Mouse (Mus musculus) layer of hippocampus, adult 2 months (tissue): ENCODE results near the gene Lrpap1. TPM values are rescaled to one million over a fixed set of nuclear protein-coding genes. Genes with fewer than 3 reads are reported as not detected.

Source experiments
- DNase-seq, 2 experiments: peaks; one replicate each; pipeline ENCODE4 v3.0.0; 2022; ENCODE audit warnings: low spot score in 2 of 2
- H3K27ac ChIP-seq: fragments of 200-600 bp; 2 replicates; pipeline ENCODE4 v1.8.1; 2022
- H3K4me3 ChIP-seq: fragments of 200-600 bp; 2 replicates; pipeline ENCODE4 v1.8.1; 2022; ENCODE audit warnings: mild to moderate bottlenecking
- CTCF ChIP-seq: fragments of 200-600 bp; conservative IDR thresholded peaks from 2 replicates; pipeline ENCODE4 v1.8.1; 2022; ENCODE audit warnings: antibody characterized with exemption, mild to moderate bottlenecking, moderate library complexity
- total RNA-seq, 2 experiments: library from RNA; stranded (reverse); gene quantifications; 2 replicates each; pipeline ENCODE4 v1.2.3; 2021

Gene Lrpap1
- total RNA-seq, 2 experiments from 2014 or later: 150 to 159 TPM

DNA sequence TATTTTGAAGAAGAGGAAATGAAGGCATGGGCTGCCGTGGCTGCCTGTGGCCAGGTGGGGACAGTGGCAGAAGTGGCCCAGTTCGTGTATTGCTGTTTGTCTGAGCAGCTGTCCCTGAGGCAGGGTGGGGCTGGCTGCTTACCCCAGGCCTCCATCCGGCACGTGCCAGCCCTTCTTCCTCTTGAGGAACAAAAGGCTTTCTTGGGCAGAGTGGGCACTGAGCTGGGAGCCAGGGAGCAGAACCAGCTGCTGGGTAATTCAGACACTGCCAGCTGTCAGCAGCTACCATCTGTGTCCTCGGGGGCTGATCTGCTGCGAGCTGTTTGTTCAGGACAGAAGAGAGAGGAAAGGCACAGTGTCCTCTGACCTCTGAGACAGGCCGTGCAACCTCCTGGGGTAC is 34.6 kb downstream of the Lrpap1 start:
- no peak for TF ChIP-seq CTCF
- Histone ChIP-seq H3K27ac (peak overlapping the region; percentile 33; the same call in 1 of the 2 replicates), H3K4me3 (no peak overlapping the region)
- peak in 1 of 2 experiments; percentile 28 for DNase-seq

DNA sequence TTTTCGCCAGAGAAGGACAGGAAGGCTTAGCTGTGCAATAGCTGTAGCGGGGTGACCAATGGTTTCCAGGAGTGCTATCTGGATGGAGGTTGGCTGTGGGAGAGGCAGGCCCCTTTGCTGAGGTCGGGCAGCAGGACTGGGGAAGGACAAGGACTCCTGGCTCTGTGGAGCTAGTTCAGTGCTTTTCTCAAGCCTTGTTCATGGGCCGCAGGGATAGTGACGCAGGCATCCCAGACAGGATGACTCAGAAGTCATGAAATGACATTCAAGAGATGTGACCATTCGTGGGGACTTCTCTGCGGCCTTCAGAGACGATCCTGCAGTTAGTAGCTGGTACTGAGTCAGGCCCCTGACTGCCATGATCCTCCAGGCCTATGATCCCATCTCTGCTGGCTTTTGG is 35.3 kb downstream of the Lrpap1 start:
- DNase-seq: no peak
- Histone ChIP-seq H3K27ac (no peak overlapping the region; the same call in 1 of the 2 replicates), H3K4me3 (no peak overlapping the region)
- no peak for TF ChIP-seq CTCF

DNA sequence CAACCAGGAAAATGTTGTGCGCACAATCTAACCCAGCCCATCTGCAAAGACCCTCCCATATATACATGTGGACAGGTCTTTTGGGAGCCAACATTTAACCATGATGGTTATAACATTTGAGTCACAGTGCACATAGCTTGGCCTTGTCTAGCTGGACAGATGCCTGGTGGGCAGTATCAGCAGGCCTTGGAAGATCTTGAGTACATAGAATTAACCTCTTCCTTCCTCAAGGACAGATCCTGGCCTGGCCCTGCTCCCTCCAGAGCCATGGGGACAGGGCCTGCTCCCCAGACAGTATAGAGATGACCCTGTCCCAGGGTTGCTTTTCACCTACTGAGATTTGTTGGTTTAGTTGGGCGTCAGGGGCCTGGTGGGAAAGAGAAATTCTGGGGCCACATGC is 35.7 kb downstream of the Lrpap1 start:
- DNase-seq: no peak
- H3K4me3 ChIP-seq: no peak overlapping the region
- H3K27ac ChIP-seq: no peak overlapping the region
- TF ChIP-seq CTCF: no peak

DNA sequence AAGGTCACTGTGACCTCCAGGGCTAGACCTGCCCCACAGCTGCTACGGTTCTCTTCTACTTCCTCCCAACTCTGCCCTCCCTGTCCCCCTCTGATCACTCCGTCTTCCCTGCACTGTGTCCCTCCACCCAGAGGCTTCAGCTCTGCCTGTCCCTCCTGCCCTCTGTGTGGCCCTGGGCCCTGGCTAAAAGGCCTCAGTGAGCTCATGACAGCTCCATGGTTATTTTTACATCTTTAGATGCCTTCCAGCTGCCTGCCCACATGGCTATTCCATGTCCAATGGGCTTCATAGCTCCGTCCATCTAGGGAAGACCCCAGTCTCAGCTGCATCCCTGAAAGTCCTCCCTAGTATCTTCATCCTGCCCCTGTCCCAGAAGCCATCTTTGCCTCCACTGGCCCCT is 45.5 kb downstream of the Lrpap1 start:
- Histone ChIP-seq H3K27ac (0 out of 2 replicates have a peak overlapping the region, but pooled peaks have one; percentile 10), H3K4me3 (no peak overlapping the region)
- no peak for TF ChIP-seq CTCF
- DNase-seq: no peak

DNA sequence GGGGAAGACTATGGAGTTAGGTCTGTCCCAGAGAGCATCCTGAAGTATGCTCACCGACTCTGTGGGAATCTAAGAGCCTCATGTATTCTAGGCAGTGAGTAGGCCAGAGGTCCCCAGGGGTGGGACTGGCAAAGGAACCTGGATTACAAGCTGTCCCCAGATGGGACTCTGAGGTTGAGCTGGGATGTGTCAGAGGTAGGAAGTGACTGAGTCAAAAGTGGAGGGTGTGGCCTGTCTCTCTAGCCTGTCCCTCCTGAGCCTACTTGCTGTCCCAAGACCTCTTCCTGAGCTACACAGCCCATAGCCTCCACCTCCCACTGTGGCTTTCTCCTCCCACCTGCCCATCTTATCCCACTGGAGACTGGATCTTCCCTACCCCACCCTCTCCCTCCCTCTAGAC is 47.4 kb downstream of the Lrpap1 start:
- no peak for DNase-seq
- Histone ChIP-seq H3K27ac (peak overlapping the region; percentile 62), H3K4me3 (peak overlapping the region; percentile 63)
- TF ChIP-seq CTCF: no peak

DNA sequence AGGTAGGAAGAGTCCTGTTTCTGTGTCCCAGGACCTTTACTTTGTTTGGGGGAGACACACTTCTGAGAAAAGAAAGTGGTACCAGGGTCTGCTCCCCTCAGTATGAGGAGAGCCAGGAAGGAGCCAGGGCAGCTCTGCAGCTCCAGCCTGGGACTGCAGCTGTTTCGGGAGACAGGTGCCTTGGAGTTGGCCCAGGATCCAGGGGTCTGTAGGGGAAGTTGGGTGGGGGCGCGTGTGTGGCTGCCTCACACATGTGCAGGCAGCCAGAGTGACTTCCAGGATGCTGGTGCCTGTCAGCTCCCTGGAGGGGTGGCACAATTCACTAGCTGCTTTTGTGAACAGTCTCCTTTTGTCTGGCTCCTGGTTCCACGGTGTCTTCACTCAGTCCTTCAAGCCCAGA is 48.0 kb downstream of the Lrpap1 start:
- peak overlapping the region; percentile 63 for H3K4me3 ChIP-seq
- no peak for DNase-seq
- no peak for TF ChIP-seq CTCF
- peak overlapping the region; percentile 91 for H3K27ac ChIP-seq

DNA sequence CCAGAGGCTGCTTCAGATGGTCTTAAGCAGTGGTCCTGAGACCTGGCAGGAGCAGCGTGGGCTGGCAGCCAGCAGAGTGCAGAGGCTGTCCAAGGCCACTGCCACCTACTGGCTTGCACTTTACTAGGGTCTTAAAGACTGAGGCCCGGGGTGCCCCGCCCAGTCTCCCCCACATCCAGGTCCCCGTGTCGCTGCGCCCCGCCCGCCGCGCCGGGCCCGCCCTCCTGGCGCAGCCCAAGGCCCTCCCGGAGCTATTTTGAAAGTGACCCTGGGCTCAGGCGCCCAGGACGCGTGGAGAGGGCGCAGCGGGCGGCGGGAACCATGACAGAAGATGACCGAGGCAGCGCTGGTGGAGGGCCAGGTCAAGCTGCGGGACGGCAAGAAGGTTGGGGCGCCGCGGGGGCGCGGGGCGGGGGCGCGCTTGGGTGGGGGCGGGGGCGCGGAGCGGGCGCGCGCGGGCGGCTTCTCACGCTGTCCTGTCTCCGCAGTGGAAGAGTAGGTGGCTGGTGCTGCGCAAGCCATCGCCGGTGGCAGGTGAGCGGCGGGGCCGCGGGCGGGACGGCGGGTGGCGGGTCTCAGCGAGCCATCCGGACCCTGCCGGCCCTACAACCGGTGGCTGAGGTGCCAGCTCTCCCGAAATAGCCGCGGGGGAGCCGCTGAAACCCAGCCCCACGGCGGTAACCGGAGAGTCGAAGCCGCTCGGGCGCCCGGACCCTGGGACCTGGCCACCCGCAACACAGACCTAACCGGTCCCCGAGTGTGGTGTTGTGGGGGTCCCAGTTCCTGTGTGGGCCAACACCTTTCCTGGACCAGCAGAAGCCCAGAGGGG is 48.7 kb downstream of the Lrpap1 start, which contains the start of gene Dok7:
TSS of gene Dok7 (plus strand) at position 163 of the 829 bp plus-strand sequence.
- Histone ChIP-seq H3K4me3 (peak within 1 kb of the TSS; percentile 63), H3K27ac (peak within 1 kb of the TSS; percentile 91)
- DNase-seq: peak; percentile 40 to 43
- peak; percentile 65 for TF ChIP-seq CTCF

DNA sequence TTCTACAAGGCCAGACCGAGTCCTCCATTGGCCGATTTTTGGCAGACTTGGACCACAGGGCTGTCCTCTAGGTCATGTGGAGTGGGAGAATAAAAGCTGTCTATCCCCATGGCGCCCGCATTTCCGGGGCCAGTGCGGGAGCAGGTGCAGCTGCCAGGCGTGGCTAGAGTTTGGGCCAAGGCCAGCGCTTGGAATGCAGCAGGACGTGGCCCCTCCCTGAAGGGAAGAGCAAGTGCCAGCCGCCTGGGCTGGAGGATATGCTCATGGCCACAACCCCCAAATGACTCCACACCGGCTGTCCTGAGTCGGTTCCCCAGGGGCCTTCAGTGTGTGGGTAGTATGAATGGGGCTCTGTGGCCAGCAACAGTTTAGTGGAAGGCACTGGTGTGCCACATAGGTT is 50.5 kb downstream of the Lrpap1 start:
- Histone ChIP-seq H3K4me3 (no peak overlapping the region), H3K27ac (no peak overlapping the region)
- TF ChIP-seq CTCF: no peak
- no peak for DNase-seq

DNA sequence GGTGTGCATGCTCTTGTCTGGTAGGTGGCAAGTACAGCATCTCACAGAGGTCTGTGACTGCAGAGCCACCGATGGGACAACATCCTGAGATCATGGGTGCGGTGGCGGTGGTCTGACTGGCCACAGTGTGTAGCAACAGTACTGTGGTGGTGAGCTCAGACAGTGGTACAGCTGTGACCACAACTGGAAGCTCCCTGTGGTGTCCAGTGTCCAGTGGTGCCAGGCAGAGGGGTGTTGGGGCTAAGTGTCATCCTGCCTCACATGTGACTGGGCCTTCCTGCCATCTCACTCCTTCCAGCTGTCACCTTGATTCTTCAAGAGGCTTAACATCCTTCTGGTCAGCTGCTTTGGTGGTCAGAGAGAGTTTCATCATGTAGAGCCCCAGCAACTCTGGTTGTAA is 50.9 kb downstream of the Lrpap1 start:
- DNase-seq: no peak
- TF ChIP-seq CTCF: no peak
- Histone ChIP-seq H3K4me3 (no peak overlapping the region), H3K27ac (no peak overlapping the region)

DNA sequence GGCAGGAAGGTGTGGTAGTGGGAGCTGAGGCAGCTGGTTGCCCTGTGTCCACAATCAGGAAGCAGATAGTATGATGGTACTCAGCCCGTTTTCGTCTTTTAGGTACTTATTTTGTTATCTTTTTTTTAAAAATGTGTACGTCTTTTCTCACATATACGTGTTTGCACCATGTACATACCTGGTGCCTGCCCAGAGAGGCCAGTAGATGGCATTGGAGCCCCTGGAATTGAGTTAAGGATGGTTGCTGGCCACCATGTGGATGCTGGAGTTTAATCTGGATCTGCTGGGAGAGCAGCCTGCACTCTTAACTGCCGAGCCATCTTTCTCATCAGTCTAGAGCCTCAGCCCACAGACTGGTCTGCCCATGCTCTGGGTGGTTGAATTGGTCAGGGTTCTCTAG is 55.0 kb downstream of the Lrpap1 start:
- Histone ChIP-seq H3K4me3 (no peak overlapping the region), H3K27ac (no peak overlapping the region)
- TF ChIP-seq CTCF: peak; percentile 64
- no peak for DNase-seq

DNA sequence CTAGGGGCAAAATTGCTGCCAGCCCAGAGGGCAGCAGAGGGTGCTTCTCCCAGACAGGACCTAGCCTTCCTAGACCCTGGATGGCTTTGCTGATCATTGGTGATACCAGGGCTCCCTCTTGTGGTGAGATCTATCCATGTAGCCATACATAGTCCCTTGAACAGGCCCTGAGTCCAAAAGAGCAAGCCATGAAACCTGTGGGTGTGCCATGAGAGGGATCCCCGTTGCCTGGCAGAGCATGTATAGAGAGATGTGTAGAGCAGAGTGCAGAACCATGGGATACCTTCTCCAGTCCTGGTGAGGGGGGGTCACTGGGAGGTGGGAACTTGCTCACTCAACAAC is 62.5 kb downstream of the Lrpap1 start:
- peak; percentile 91 for TF ChIP-seq CTCF
- peak; percentile 79 to 87 for DNase-seq
- Histone ChIP-seq H3K27ac (no peak overlapping the region), H3K4me3 (no peak overlapping the region)

DNA sequence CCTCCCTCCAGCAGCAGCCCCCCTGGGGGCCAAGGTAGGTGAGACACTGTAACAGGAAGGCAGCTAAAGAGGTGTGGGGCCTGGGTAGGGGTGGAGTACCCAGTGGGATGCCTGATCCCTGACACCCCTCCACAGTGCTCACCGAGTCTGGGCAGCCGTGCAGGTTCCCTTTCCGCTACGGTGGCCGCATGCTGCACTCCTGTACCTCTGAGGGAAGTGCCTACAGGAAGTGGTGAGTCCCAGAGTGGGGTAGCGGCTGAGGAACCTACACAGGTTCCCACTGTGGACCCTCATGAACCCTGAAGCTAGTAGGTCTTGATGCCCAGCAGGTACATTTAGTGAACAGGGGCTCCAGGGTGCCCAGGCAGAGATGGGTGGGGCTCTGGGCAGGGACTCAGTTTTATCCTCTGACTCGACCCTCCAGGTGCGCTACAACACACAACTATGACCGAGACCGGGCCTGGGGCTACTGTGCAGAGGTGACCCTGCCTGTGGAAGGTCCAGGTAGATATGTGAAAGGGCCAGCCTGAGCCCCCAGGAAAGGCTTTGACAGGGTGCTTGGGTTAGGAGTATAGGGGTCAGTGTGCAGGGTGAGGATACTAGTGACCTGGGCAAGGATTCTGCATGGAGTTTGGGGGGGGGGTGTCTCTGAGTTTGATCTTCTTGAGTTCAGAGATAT is 63.0 kb downstream of the Lrpap1 start:
- DNase-seq: no peak
- TF ChIP-seq CTCF: no peak
- Histone ChIP-seq H3K27ac (no peak overlapping the region), H3K4me3 (no peak overlapping the region)

Other genes starting within 250 kb of the Lrpap1 start
- 1 to 10 TPM; 6.1 to 7.0 TPM for gene Msantd1, start 197.8 kb downstream of the Lrpap1 start, total RNA-seq
- 10 to 100 TPM; 43.2 to 52.5 TPM for gene Rgs12, start 156.3 kb downstream of the Lrpap1 start, total RNA-seq
- 1 to 10 TPM; 1.5 to 1.8 TPM for gene Hgfac, start 64.3 kb downstream of the Lrpap1 start, total RNA-seq
- 10 to 100 TPM; 19.5 to 20.0 TPM for gene Dok7, start 49.0 kb downstream of the Lrpap1 start, total RNA-seq
- 10 to 100 TPM; 23.6 to 25.6 TPM for gene Adra2c, start 172.6 kb upstream of the Lrpap1 start, total RNA-seq